Mouse (Mus musculus) CH12.LX (cell line): ENCODE results near the gene Gm10283. TPM values are rescaled to one million over a fixed set of nuclear protein-coding genes. Genes with fewer than 3 reads are reported as not detected.
"Not testable (repeated sequence)": the region's sequence is repeated elsewhere in the genome, so short reads cannot be mapped to it uniquely, and the experiment has no call there.

Experiments
- DNase-seq: peaks from one replicate; pipeline ENCODE4 v3.0.0-alpha.2; 2013; ENCODE audit errors: extremely low read depth
- H3K27ac ChIP-seq: 2 replicates; pipeline ENCODE4 v1.5.1; 2012; ENCODE audit warnings: low read depth, mild to moderate bottlenecking, control low read depth, moderate library complexity; ENCODE audit not compliant: insufficient read depth
- H3K27me3 ChIP-seq: replicated peaks from 2 replicates; pipeline ENCODE3; 2012; ENCODE audit warnings: inconsistent platforms
- H3K36me3 ChIP-seq, 2 experiments: replicated peaks in 1 of 2; 2 replicates each; pipeline versions ENCODE3 to v1.6.1; 2012; ENCODE audit warnings: inconsistent platforms in 1 of 2, low read length in 1 of 2, mild to moderate bottlenecking in 1 of 2, mixed read lengths in 1 of 2, moderate library complexity in 1 of 2; ENCODE audit not compliant: control insufficient read depth in 1 of 2, insufficient read depth in 1 of 2
- H3K4me1 ChIP-seq, 2 experiments: 2 replicates each; pipeline ENCODE4 v1.6.1; 2012; ENCODE audit warnings: inconsistent platforms in 1 of 2, moderate library complexity in 1 of 2; ENCODE audit not compliant: insufficient read depth in 2 of 2, control insufficient read depth in 1 of 2
- H3K4me2 ChIP-seq: 2 replicates; pipeline ENCODE4 v1.6.1; 2012; ENCODE audit warnings: low read depth, mild to moderate bottlenecking, control low read depth; ENCODE audit not compliant: poor library complexity, insufficient read depth, severe bottlenecking
- H3K4me3 ChIP-seq, 3 experiments: fragments of 150-350 bp in 1 of 3; sonication (generic) in 1 of 3; replicated peaks in 1 of 3; 2 replicates each; pipeline versions ENCODE3 to v1.5.1; 2011 to 2012; ENCODE audit warnings: low read depth in 2 of 3, low read length in 2 of 3, mild to moderate bottlenecking in 2 of 3, moderate library complexity in 2 of 3, control low read depth in 1 of 3, improper control_type of control experiment in 1 of 3, inconsistent platforms in 1 of 3, mixed read lengths in 1 of 3; ENCODE audit not compliant: poor library complexity in 1 of 3
- H3K79me2 ChIP-seq: replicated peaks from 2 replicates; pipeline ENCODE4 v1.6.1; 2012; ENCODE audit warnings: mild to moderate bottlenecking, moderate library complexity; ENCODE audit not compliant: control insufficient read depth, poor library complexity, insufficient read depth, severe bottlenecking; ENCODE audit errors: extremely low read depth
- H3K9ac ChIP-seq: 2 replicates; pipeline ENCODE4 v1.6.1; 2012; ENCODE audit warnings: low read depth, mild to moderate bottlenecking, control low read depth, moderate library complexity; ENCODE audit not compliant: insufficient read depth
- H3K9me3 ChIP-seq: replicated peaks from 2 replicates; pipeline ENCODE3; 2012; ENCODE audit warnings: low read length, inconsistent platforms, mixed read lengths
- CTCF ChIP-seq, 2 experiments: IDR thresholded peaks in 1 of 2; conservative IDR thresholded peaks in 1 of 2; 2 replicates each; pipeline ENCODE4 v1.5.1; 2011 to 2012; ENCODE audit warnings: low read depth in 2 of 2, low read length in 2 of 2, improper control_type of control experiment in 1 of 2, inconsistent platforms in 1 of 2, mild to moderate bottlenecking in 1 of 2, moderate library complexity in 1 of 2
- HCFC1 ChIP-seq: IDR thresholded peaks from 2 replicates; pipeline ENCODE4 v1.6.1; 2012; ENCODE audit warnings: low read depth, mild to moderate bottlenecking, inconsistent platforms, low read length, improper control_type of control experiment
- KAT2A ChIP-seq: IDR thresholded peaks from 2 replicates; pipeline ENCODE4 v1.6.1; 2012; ENCODE audit warnings: low read length, improper control_type of control experiment, inconsistent platforms; ENCODE audit not compliant: insufficient replicate concordance
- MAFK ChIP-seq: IDR thresholded peaks from 2 replicates; pipeline ENCODE4 v1.6.1; 2011; ENCODE audit warnings: low read length, improper control_type of control experiment; ENCODE audit not compliant: insufficient replicate concordance
- MAZ ChIP-seq: IDR thresholded peaks from 2 replicates; pipeline ENCODE4 v1.6.1; 2012; ENCODE audit warnings: low read depth, mild to moderate bottlenecking, inconsistent platforms, low read length, improper control_type of control experiment, moderate library complexity
- MEF2A ChIP-seq: IDR thresholded peaks from 2 replicates; pipeline ENCODE4 v1.6.1; 2014; ENCODE audit warnings: low read depth, mild to moderate bottlenecking, inconsistent platforms, low read length, improper control_type of control experiment, borderline replicate concordance
- RAD21 ChIP-seq: IDR thresholded peaks from 2 replicates; pipeline ENCODE4 v1.6.1; 2011; ENCODE audit warnings: low read depth, mild to moderate bottlenecking, low read length, improper control_type of control experiment, moderate library complexity
- SMC3 ChIP-seq: IDR thresholded peaks from 2 replicates; pipeline ENCODE4 v1.6.1; 2011; ENCODE audit warnings: low read depth, low read length, improper control_type of control experiment
- ZC3H11A ChIP-seq: IDR thresholded peaks from 2 replicates; pipeline ENCODE4 v1.6.1; 2012; ENCODE audit warnings: low read depth, mild to moderate bottlenecking, inconsistent platforms, low read length, improper control_type of control experiment
- dilution Hi-C: fragments of 300-500 bp; cut with MboI; formaldehyde crosslinking; loops from 2 replicates; pipeline ENCODE4 v1.14.3; 2020; ENCODE audit warnings: low sequenced_read_pairs; ENCODE audit not compliant: extremely low pct_unique_long_range_greater_than_20kb, extremely low pct_ligation_motif_present
- in situ Hi-C: fragments of 300-500 bp; cut with MboI; formaldehyde crosslinking; loops from 3 replicates; pipeline ENCODE4 v1.14.3; 2019; ENCODE audit warnings: low sequenced_read_pairs, low pct_ligation_motif_present, low pct_unique_long_range_greater_than_20kb, mixed read lengths
- polyA plus RNA-seq: library from polyadenylated mRNA; unstranded; fragments of >175 nt; gene quantifications from 2 replicates; pipeline ENCODE4 v1.2.1, GENCODE M21; 2012; ENCODE audit warnings: low read depth; ENCODE audit not compliant: insufficient read length
- total RNA-seq, 2 experiments: library from RNA; depleted of rRNA; stranded (reverse); fragments of 300-350 nt in 1 of 2; fragments of >200 nt in 1 of 2; gene quantifications; 2 replicates each; pipeline ENCODE4 v1.2.3; 2012 to 2014

Gene Gm10283
- total and polyA plus RNA-seq, 3 experiments = not detected

- Histone ChIP-seq H3K9me3 (no peaks in the 10 kb centered on the region), H3K4me2 (no peak overlapping the region), H3K27ac (no peak overlapping the region), H3K36me3 (no peaks in the 10 kb centered on the region), H3K4me1 (no peaks in the 10 kb centered on the region), H3K27me3 (no peaks in the 10 kb centered on the region), H3K9ac (no peak overlapping the region), H3K4me3 (no peak overlapping the region), H3K79me2 (no peaks in the 10 kb centered on the region)
- TF ChIP-seq HCFC1 (no peak), MAZ (no peak), SMC3 (no peak)
- dilution Hi-C loops (no loop called here), in situ Hi-C loops (loop anchor here (25.0 kb wide), 1 partner anchor 994 kb away; no protein-coding TSS in a partner anchor)
- DNase-seq = no peak
These were observed 15.3 kb upstream of the Gm10283 start for GRCm38 (mm10) chr8:60518286-60518685.

GRCm38 (mm10) chr8:60505653-60506521 lies 2.9 kb upstream of the Gm10283 start, which contains the start of gene Aadat:
Gene Aadat (plus strand): TSS chr8:60505932.
- dilution Hi-C loops (no loop called here), in situ Hi-C loops (loop anchor here (25.0 kb wide), 1 partner anchor 1006 kb away; no protein-coding TSS in a partner anchor)
- TF ChIP-seq RAD21 = peak; percentile 92
- TF ChIP-seq MAFK = no peak
- TF ChIP-seq KAT2A = no peak
- peak; percentile 83 for TF ChIP-seq SMC3
- 0 out of 2 replicates have a peak, but pooled peaks have one; percentile 23 for TF ChIP-seq MAZ
- TF ChIP-seq CTCF (conservative IDR thresholded peaks at IDR 0.05 in 1 of 2, IDR thresholded peaks at IDR 0.05 in 1 of 2; ENCODE audit: low read depth in 2 of 2, low read length in 2 of 2) = peak; percentile 62 to 90; a peak in 3 of 4 replicates
- no peak for TF ChIP-seq MEF2A
- peak; percentile 72 for TF ChIP-seq ZC3H11A
- Histone ChIP-seq H3K27me3 (no peaks in the 10 kb centered on the region), H3K4me1 (peaks cover 0 to 3% of the 10 kb centered on the region in 2 experiments; a peak in 1 of 4 replicates), H3K9ac (no peak within 1 kb of the TSS), H3K79me2 (no peaks in the 10 kb centered on the region), H3K36me3 (no peaks in the 10 kb centered on the region), H3K4me3 (no peak within 1 kb of the TSS), H3K9me3 (no peaks in the 10 kb centered on the region), H3K4me2 (peak within 1 kb of the TSS; percentile 50; the same call in 1 of the 2 replicates), H3K27ac (no peak within 1 kb of the TSS)
- peak; percentile 59 for DNase-seq

DNA sequence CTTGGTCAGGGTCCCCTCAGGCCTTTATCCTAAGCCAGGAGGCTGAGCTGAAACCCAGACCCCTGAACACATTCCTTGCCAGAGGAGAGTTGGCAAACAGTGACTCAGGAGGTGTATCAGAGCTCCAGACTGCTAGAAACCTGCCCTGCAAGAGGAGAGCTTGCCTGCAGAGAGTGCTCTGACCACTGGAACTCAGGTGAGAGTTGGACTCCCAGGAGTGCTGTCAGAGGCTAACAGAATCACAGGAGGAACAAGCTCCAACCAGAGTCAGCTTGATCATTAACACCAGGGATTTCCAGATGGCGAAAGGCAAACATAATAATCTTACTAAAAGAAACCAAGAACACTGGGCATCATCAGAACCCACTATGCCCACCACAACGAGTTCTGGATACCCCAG lies 8.0 kb downstream of the Gm10283 start:
- in situ Hi-C loops, H3K36me3 ChIP-seq, H3K4me2 ChIP-seq, H3K4me1 ChIP-seq, H3K27me3 ChIP-seq, H3K27ac ChIP-seq, H3K9ac ChIP-seq, H3K4me3 ChIP-seq, H3K9me3 ChIP-seq, H3K79me2 ChIP-seq, DNase-seq, dilution Hi-C loops: not testable (repeated sequence)
